7 mouse cellular contexts compared by ENCODE assay signal in the genomic region with DNA sequence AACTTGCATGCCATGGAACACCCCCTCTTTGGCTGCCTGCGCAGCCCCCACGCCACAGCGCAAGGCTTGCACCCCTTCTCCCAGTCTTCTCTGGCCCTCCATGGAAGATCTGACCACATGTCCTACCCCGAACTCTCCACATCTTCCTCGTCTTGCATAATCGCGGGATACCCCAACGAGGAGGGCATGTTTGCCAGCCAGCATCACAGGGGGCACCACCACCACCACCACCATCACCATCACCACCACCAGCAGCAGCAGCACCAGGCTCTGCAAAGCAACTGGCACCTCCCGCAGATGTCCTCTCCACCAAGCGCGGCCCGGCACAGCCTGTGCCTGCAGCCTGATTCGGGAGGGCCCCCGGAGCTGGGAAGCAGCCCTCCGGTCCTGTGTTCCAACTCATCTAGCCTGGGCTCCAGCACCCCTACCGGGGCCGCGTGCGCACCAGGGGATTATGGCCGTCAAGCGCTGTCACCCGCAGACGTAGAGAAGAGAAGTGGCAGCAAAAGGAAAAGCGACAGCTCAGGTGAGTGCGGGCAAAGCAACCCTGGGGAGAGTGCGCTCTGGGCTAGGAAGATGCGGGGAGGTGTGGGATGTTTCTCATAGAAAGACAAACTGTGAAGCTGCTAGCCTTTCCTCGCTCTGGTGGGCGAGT. TPM values are rescaled to one million over a fixed set of nuclear protein-coding genes. Genes with fewer than 3 reads are reported as not detected.
DNase-seq lines count a peak whose midpoint lies in the region; ATAC-seq and TF ChIP-seq lines count a peak whose summit lies in the region.

No protein-coding gene starts in this region.

- peaks cover 28% of the 10 kb centered on the region for H3K4me1 ChIP-seq in embryonic facial prominence, embryonic 10.5 days
- peaks cover 6% of the 10 kb centered on the region; the same call in 1 of the 2 replicates for H3K4me1 ChIP-seq in hindbrain, postnatal 0 days (ENCODE audit: insufficient read depth, low read length)
- H3K4me1 ChIP-seq in stomach, postnatal 0 days (replicated peaks; ENCODE audit: control insufficient read depth, insufficient read depth) = no peaks in the 10 kb centered on the region

- peak; percentile 59 for ATAC-seq in hindbrain, postnatal 0 days
- ATAC-seq in stomach, postnatal 0 days (ENCODE audit: low FRiP score, low TSS enrichment) = no peak; the same call in 1 of the 2 replicates

- no peak for TF ChIP-seq EP300 in stomach, postnatal 0 days (optimal IDR thresholded peaks at IDR 0.05)

- 0 out of 2 replicates have a peak overlapping the region, but pooled peaks have one; percentile 9 for H3K9ac ChIP-seq in hindbrain, postnatal 0 days (replicated peaks; ENCODE audit: low read length)
- peak overlapping the region; percentile 47; the same call in 1 of the 2 replicates for H3K9ac ChIP-seq in stomach, postnatal 0 days (ENCODE audit: low read length)

- H3K9me3 ChIP-seq in embryonic facial prominence, embryonic 10.5 days = no peaks in the 10 kb centered on the region
- no peaks in the 10 kb centered on the region for H3K9me3 ChIP-seq in hindbrain, postnatal 0 days (ENCODE audit: low read length)
- no peaks in the 10 kb centered on the region for H3K9me3 ChIP-seq in stomach, postnatal 0 days (ENCODE audit: control insufficient read depth, low read length)

- WGBS in embryonic facial prominence, embryonic 10.5 days = 1% methylated on average over 29 of the region's 29 CpGs
- under 1% methylated on average over 29 of the region's 29 CpGs for WGBS in hindbrain, postnatal 0 days
- WGBS in stomach, postnatal 0 days = 2% methylated on average over 29 of the region's 29 CpGs

- H3K4me2 ChIP-seq in hindbrain, postnatal 0 days (ENCODE audit: low read depth, low read length) = peak overlapping the region; percentile 90
- peak overlapping the region; percentile 75 for H3K4me2 ChIP-seq in stomach, postnatal 0 days (replicated peaks; ENCODE audit: low read depth)

- peaks cover 68% of the 10 kb centered on the region for H3K27me3 ChIP-seq in embryonic facial prominence, embryonic 10.5 days (replicated peaks; ENCODE audit: low read depth, poor library complexity, severe bottlenecking)
- peaks cover 25% of the 10 kb centered on the region; the same call in 1 of the 2 replicates for H3K27me3 ChIP-seq in hindbrain, postnatal 0 days (ENCODE audit: insufficient read depth, low read length)
- H3K27me3 ChIP-seq in stomach, postnatal 0 days (ENCODE audit: control insufficient read depth, insufficient read depth, low read length) = no peaks in the 10 kb centered on the region

- intact Hi-C loops in left cerebral cortex, postnatal 25 days (cut with DNase I) = no loop called here

- no peaks in the 10 kb centered on the region for H3K36me3 ChIP-seq in embryonic facial prominence, embryonic 10.5 days (replicated peaks)
- no peaks in the 10 kb centered on the region for H3K36me3 ChIP-seq in hindbrain, postnatal 0 days (ENCODE audit: insufficient read depth, low read length)
- no peaks in the 10 kb centered on the region for H3K36me3 ChIP-seq in stomach, postnatal 0 days (ENCODE audit: control insufficient read depth, insufficient read depth, low read length)

- 0 out of 2 replicates have a peak overlapping the region, but pooled peaks have one; percentile 44 for H3K27ac ChIP-seq in embryonic facial prominence, embryonic 10.5 days (replicated peaks)
- no peak overlapping the region for H3K27ac ChIP-seq in hindbrain, postnatal 0 days
- H3K27ac ChIP-seq in stomach, postnatal 0 days (replicated peaks) = no peak overlapping the region; the same call in 1 of the 2 replicates

- peak overlapping the region; percentile 65 for H3K4me3 ChIP-seq in embryonic facial prominence, embryonic 10.5 days
- peak overlapping the region; percentile 48 for H3K4me3 ChIP-seq in hindbrain, postnatal 0 days (ENCODE audit: low read length)
- peak overlapping the region; percentile 51 for H3K4me3 ChIP-seq in stomach, postnatal 0 days (ENCODE audit: low read depth, low read length)

- DNase-seq in left cerebral cortex, postnatal 25 days (ENCODE audit: low spot score in 2 of 2) = peak; percentile 3
- no peak for DNase-seq in left cerebral cortex, adult 11 months (ENCODE audit: low spot score)
- peak; percentile 56 for DNase-seq in embryonic facial prominence, embryonic 10.5 days (ENCODE audit: low spot score)
- peak; percentile 36 to 38 for DNase-seq in gastrocnemius, postnatal 4 days (ENCODE audit: low spot score in 2 of 2)
- no peak for DNase-seq in hindbrain, postnatal 0 days (ENCODE audit: low spot score)
- DNase-seq in lung, postnatal 4 days = peak; percentile 31 to 48
- peak; percentile 16 for DNase-seq in stomach, postnatal 0 days (ENCODE audit: low spot score)

- no peak for TF ChIP-seq CTCF in hindbrain, postnatal 0 days (IDR thresholded peaks at IDR 0.05; ENCODE audit: low read depth)
- no peak for TF ChIP-seq CTCF in stomach, postnatal 0 days (IDR thresholded peaks at IDR 0.05; ENCODE audit: low read depth)

RNA-seq across cellular contexts. Expression of a gene that starts 0.6 kb away (rescaled TPM):
- total RNA-seq in left cerebral cortex, postnatal 25 days (2021) = under 1 TPM in 1 of 2 experiments, not detected in 1; 0.14 TPM
- 0.70 and 2.7 TPM in 2 replicates for polyA plus RNA-seq in embryonic facial prominence, embryonic 10.5 days (2016; fragmentation: Nextera tagmentation; extraction: Ambion mirVana)
- 10 to 100 TPM; 60.0 to 68.9 TPM for total RNA-seq in gastrocnemius, postnatal 4 days (2021)
- total RNA-seq in hindbrain, postnatal 0 days (2014; rRNA removed) = 0.47 TPM in 1 of 2 replicates, not detected in the other
- polyA plus RNA-seq in hindbrain, postnatal 0 days (2015; fragmentation: Nextera tagmentation; extraction: Ambion mirVana) = 0.19 and 0.43 TPM in 2 replicates
- polyA plus RNA-seq in stomach, postnatal 0 days (2015; fragmentation: Nextera tagmentation; extraction: Ambion mirVana) = 2.7 and 3.1 TPM in 2 replicates

Comparison
In these comparisons a context has a peak if more than half of its experiments do, and no peak if none do; other contexts are left out.
1. DNase-seq: peak in left cerebral cortex, postnatal 25 days (2 of 2), embryonic facial prominence, embryonic 10.5 days (single experiment), gastrocnemius, postnatal 4 days (2 of 2), lung, postnatal 4 days (2 of 2) and stomach, postnatal 0 days (single experiment); none in left cerebral cortex, adult 11 months (single experiment) and hindbrain, postnatal 0 days (single experiment).
2. RNA of a gene that starts 0.6 kb away (total RNA-seq): 60.0 to 68.9 TPM in gastrocnemius, postnatal 4 days; 0.47 TPM in hindbrain, postnatal 0 days and 0.14 TPM in left cerebral cortex, postnatal 25 days; every median in the first group is over 10 times any median in the second.
3. Peak in every context shown above with its lines, with median percentiles within 50 percentile points of each other: H3K4me3 ChIP-seq.